ENCODE assay signal across 20 mouse cellular contexts in the genomic region with DNA sequence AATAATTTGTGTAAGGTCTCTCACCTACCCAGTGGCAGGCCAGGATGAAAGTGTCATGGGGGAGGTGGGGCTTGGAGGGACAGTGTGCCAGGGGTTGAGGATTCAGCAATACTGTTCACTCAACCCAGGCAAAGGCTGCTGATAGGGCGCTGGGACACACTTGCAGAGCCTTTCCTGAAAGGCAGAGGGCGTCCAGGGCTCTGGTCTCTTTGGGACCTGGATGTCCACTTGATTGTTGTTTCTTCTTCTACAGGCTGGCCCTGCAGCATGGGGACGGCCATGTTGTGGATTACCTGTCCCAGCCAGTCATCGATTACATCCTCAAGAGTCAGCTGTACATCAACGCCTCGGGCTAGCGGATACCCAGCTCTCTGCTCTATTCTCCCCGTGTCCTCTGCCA.
A peak's percentile ranks its signal among the peaks of the same experiment; 100 is the strongest.
DNase-seq lines count a peak whose midpoint lies in the region; ATAC-seq and TF ChIP-seq lines count a peak whose summit lies in the region.
"Had no signal": no experiment of that assay in that cellular context is flagged by ENCODE, and none has a peak within 500 bp of the region (broad histone marks: within the 10 kb centered on the region; RNA-seq: fewer than 3 reads in every experiment).

No protein-coding gene starts in this region.

- no peaks in the 10 kb centered on the region for H3K4me1 ChIP-seq in stomach, postnatal 0 days (replicated peaks; ENCODE audit: control insufficient read depth, insufficient read depth)
- H3K4me1 ChIP-seq: embryonic facial prominence, embryonic 10.5 days; hindbrain, embryonic 12.5 days; intestine, embryonic 15.5 days; limb, embryonic 15.5 days; lung, embryonic 15.5 days; neural tube, embryonic 13.5 days had no signal

- no peak overlapping the region for H3K4me2 ChIP-seq in stomach, postnatal 0 days (replicated peaks; ENCODE audit: low read depth)
- H3K4me2 ChIP-seq: hindbrain, embryonic 12.5 days; intestine, embryonic 15.5 days; limb, embryonic 15.5 days; lung, embryonic 15.5 days; neural tube, embryonic 13.5 days had no signal

- no peaks in the 10 kb centered on the region for H3K27me3 ChIP-seq in stomach, postnatal 0 days (ENCODE audit: control insufficient read depth, insufficient read depth, low read length)
- H3K27me3 ChIP-seq: hindbrain, embryonic 12.5 days; intestine, embryonic 15.5 days; limb, embryonic 15.5 days; lung, embryonic 15.5 days had no signal

- TF ChIP-seq EP300 in stomach, postnatal 0 days (optimal IDR thresholded peaks at IDR 0.05): no peak

- peak; percentile 36 for DNase-seq in embryo, embryonic 10 days (ENCODE audit: low spot score)
- DNase-seq in embryo, embryonic 9.5 days (ENCODE audit: extremely low spot score): no peak
- no peak for DNase-seq in left cerebral cortex, adult 2 months (ENCODE audit: extremely low spot score in 1 of 2, low spot score in 2 of 2)
- no peak for DNase-seq in left cerebral cortex, postnatal 36 days (ENCODE audit: low spot score in 2 of 2)
- peak; percentile 17 for DNase-seq in thymus, postnatal 4 days
- DNase-seq in thymus, adult 18-20 months: no peak
- no peak for DNase-seq in stomach, postnatal 0 days (ENCODE audit: low spot score)
- DNase-seq in right cerebral cortex, adult 18-20 months: no peak
- DNase-seq: cerebellum, postnatal 14 days; heart, adult 11 months; kidney, postnatal 25 days; layer of hippocampus, adult 9-11 months had no signal

- H3K9ac ChIP-seq in stomach, postnatal 0 days (ENCODE audit: low read length): no peak overlapping the region
- H3K9ac ChIP-seq: hindbrain, embryonic 12.5 days; intestine, embryonic 15.5 days; limb, embryonic 15.5 days; lung, embryonic 15.5 days; neural tube, embryonic 13.5 days had no signal

- no peaks in the 10 kb centered on the region for H3K9me3 ChIP-seq in stomach, postnatal 0 days (ENCODE audit: control insufficient read depth, low read length)
- H3K9me3 ChIP-seq: embryonic facial prominence, embryonic 10.5 days; hindbrain, embryonic 12.5 days; intestine, embryonic 15.5 days; limb, embryonic 15.5 days; lung, embryonic 15.5 days; neural tube, embryonic 13.5 days had no signal

- no peak; the same call in 1 of the 2 replicates for ATAC-seq in stomach, postnatal 0 days (ENCODE audit: low FRiP score, low TSS enrichment)
- ATAC-seq: forebrain, embryonic 14.5 days; intestine, embryonic 15.5 days had no signal

- 90% methylated on average over 8 of the region's 8 CpGs for WGBS in stomach, postnatal 0 days

- H3K36me3 ChIP-seq in stomach, postnatal 0 days (ENCODE audit: control insufficient read depth, insufficient read depth, low read length): no peaks in the 10 kb centered on the region
- H3K36me3 ChIP-seq: embryonic facial prominence, embryonic 10.5 days; intestine, embryonic 15.5 days; limb, embryonic 15.5 days; lung, embryonic 15.5 days had no signal

- intact Hi-C loops in left cerebral cortex, adult 2 months (cut with DNase I): loop anchor here (5.0 kb wide), 1 partner anchor 262 kb away; no protein-coding TSS in a partner anchor
- intact Hi-C loops in left cerebral cortex, postnatal 36 days (cut with DNase I): no loop called here

- no peak overlapping the region for H3K4me3 ChIP-seq in left cerebral cortex, adult 2 months
- H3K4me3 ChIP-seq in stomach, postnatal 0 days (ENCODE audit: low read depth, low read length): no peak overlapping the region
- H3K4me3 ChIP-seq: embryonic facial prominence, embryonic 10.5 days; hindbrain, embryonic 12.5 days; intestine, embryonic 15.5 days; limb, embryonic 15.5 days; lung, embryonic 15.5 days; megakaryocyte, embryonic 14.5 days; neural tube, embryonic 13.5 days had no signal

- H3K27ac ChIP-seq in left cerebral cortex, adult 2 months: no peak overlapping the region
- H3K27ac ChIP-seq in stomach, postnatal 0 days (replicated peaks): no peak overlapping the region
- H3K27ac ChIP-seq: embryonic facial prominence, embryonic 10.5 days; hindbrain, embryonic 12.5 days; intestine, embryonic 15.5 days; limb, embryonic 15.5 days; lung, embryonic 15.5 days; neural tube, embryonic 13.5 days had no signal

- peak; percentile 23 for TF ChIP-seq CTCF in left cerebral cortex, adult 2 months (IDR thresholded peaks at IDR 0.05)
- peak; percentile 52 for TF ChIP-seq CTCF in stomach, postnatal 0 days (IDR thresholded peaks at IDR 0.05; ENCODE audit: low read depth)

Comparison
In these comparisons a context has a peak if more than half of its experiments do, and no peak if none do; other contexts are left out.
1. DNase-seq: peak in embryo, embryonic 10 days (single experiment) and thymus, postnatal 4 days (single experiment); none in embryo, embryonic 9.5 days (single experiment), left cerebral cortex, adult 2 months (0 of 2), left cerebral cortex, postnatal 36 days (0 of 2), thymus, adult 18-20 months (0 of 2), stomach, postnatal 0 days (single experiment) and right cerebral cortex, adult 18-20 months (single experiment).